Mouse (Mus musculus) yolk sac, embryonic 10.5 days (tissue): ENCODE measurements around the gene Slc25a10.
A peak's percentile ranks its signal among the peaks of the same experiment; 100 is the strongest.
"Not testable (repeated sequence)": the region's sequence is repeated elsewhere in the genome, so short reads cannot be mapped to it uniquely, and the experiment has no call there.

ENCODE experiments used
- DNase-seq: peaks from one replicate; pipeline ENCODE4 v3.0.0-alpha.2; 2017; ENCODE audit warnings: low spot score

Gene Slc25a10

GRCm38 (mm10) chr11:120510375-120511030, 18.9 kb downstream of the Slc25a10 start:
- peak; percentile 61 for DNase-seq

GRCm38 (mm10) chr11:120512790-120513453, 21.3 kb downstream of the Slc25a10 start:
- no peak for DNase-seq

GRCm38 (mm10) chr11:120514262-120514661, 22.6 kb downstream of the Slc25a10 start:
- DNase-seq = not testable (repeated sequence)

- DNase-seq = peak; percentile 84
These were observed 24.0 kb downstream of the Slc25a10 start for GRCm38 (mm10) chr11:120515611-120516010.

GRCm38 (mm10) chr11:120517147-120517546, 25.5 kb downstream of the Slc25a10 start:
- DNase-seq = no peak

GRCm38 (mm10) chr11:120518027-120518426, 26.4 kb downstream of the Slc25a10 start:
- peak; percentile 91 for DNase-seq

GRCm38 (mm10) chr11:120518558-120518957, 26.9 kb downstream of the Slc25a10 start:
- no peak for DNase-seq

- no peak for DNase-seq
These were observed 28.1 kb downstream of the Slc25a10 start for GRCm38 (mm10) chr11:120519738-120520137.

GRCm38 (mm10) chr11:120520498-120520897, 28.9 kb downstream of the Slc25a10 start:
- DNase-seq = no peak

- DNase-seq = no peak
These were observed 29.4 kb downstream of the Slc25a10 start for GRCm38 (mm10) chr11:120520967-120521540.

GRCm38 (mm10) chr11:120522581-120522980, 30.9 kb downstream of the Slc25a10 start:
- peak; percentile 40 for DNase-seq

GRCm38 (mm10) chr11:120525959-120526358, 34.3 kb downstream of the Slc25a10 start:
- no peak for DNase-seq

GRCm38 (mm10) chr11:120527690-120528354, 36.2 kb downstream of the Slc25a10 start:
- no peak for DNase-seq

GRCm38 (mm10) chr11:120528903-120529302, 37.3 kb downstream of the Slc25a10 start:
- DNase-seq = peak; percentile 72

GRCm38 (mm10) chr11:120530085-120530964, 38.7 kb downstream of the Slc25a10 start, which contains the start of gene Gcgr:
Gene Gcgr, plus strand, starts transcription at chr11:120530699.
- DNase-seq = peak; percentile 53

- no peak for DNase-seq
These were observed 40.0 kb downstream of the Slc25a10 start for GRCm38 (mm10) chr11:120531646-120532045.

- DNase-seq = no peak
These were observed 42.5 kb downstream of the Slc25a10 start for GRCm38 (mm10) chr11:120534093-120534492.

GRCm38 (mm10) chr11:120535145-120535544, 43.5 kb downstream of the Slc25a10 start:
- DNase-seq = no peak

- DNase-seq = no peak
These were observed 44.2 kb downstream of the Slc25a10 start for GRCm38 (mm10) chr11:120535804-120536203.

- no peak for DNase-seq
These were observed 46.8 kb downstream of the Slc25a10 start for GRCm38 (mm10) chr11:120538485-120538884.

GRCm38 (mm10) chr11:120538955-120539284, 47.3 kb downstream of the Slc25a10 start:
- no peak for DNase-seq
